Mouse (Mus musculus) embryonic facial prominence, embryonic 10.5 days (tissue): ENCODE measurements around the gene Mnat1. TPM values are rescaled to one million over a fixed set of nuclear protein-coding genes. Genes with fewer than 3 reads are reported as not detected.

ENCODE experiments used
- DNase-seq: peaks from one replicate; pipeline ENCODE4 v3.0.0-alpha.2; 2017; ENCODE audit warnings: low spot score
- H3K27ac ChIP-seq: fragments of 300-500 bp; sonication (generic); replicated peaks from 2 replicates; pipeline ENCODE4 v1.5.1; 2016; ENCODE audit warnings: mild to moderate bottlenecking
- H3K27me3 ChIP-seq: fragments of 300-500 bp; sonication (generic); replicated peaks from 2 replicates; pipeline ENCODE4 v1.6.1; 2016; ENCODE audit warnings: low read depth, mild to moderate bottlenecking; ENCODE audit not compliant: poor library complexity, severe bottlenecking
- H3K36me3 ChIP-seq: fragments of 300-500 bp; sonication (generic); replicated peaks from 2 replicates; pipeline ENCODE4 v1.6.1; 2016; ENCODE audit warnings: mild to moderate bottlenecking, moderate library complexity
- H3K4me1 ChIP-seq: fragments of 300-500 bp; sonication (generic); 2 replicates; pipeline ENCODE4 v1.6.1; 2016
- H3K4me3 ChIP-seq: fragments of 300-500 bp; sonication (generic); 2 replicates; pipeline ENCODE4 v1.5.1; 2016; ENCODE audit warnings: mild to moderate bottlenecking, moderate library complexity
- H3K9me3 ChIP-seq: fragments of 300-500 bp; sonication (generic); 2 replicates; pipeline ENCODE4 v1.6.1; 2016; ENCODE audit warnings: mild to moderate bottlenecking
- WGBS: fragments of 180-500 bp; shearing (Covaris S2); methylation state at CpG from one replicate; pipeline ENCODE4 v1.1.7; 2016; 5-methylcytosine and 5-hydroxymethylcytosine counted together
- polyA plus RNA-seq: library from polyadenylated mRNA; unstranded; fragments of >200 nt; fragmentation: Nextera tagmentation; extraction: Ambion mirVana; gene quantifications from 2 replicates; pipeline ENCODE4 v1.2.1, GENCODE M21; 2016

Mnat1 gene
- polyA plus RNA-seq, 1 experiment from 2014 or later, result 40.8 TPM

GRCm38 (mm10) chr12:73210454-73210853, 86.9 kb downstream of the Mnat1 start:
- H3K36me3 ChIP-seq, result no peaks in the 10 kb centered on the region
- no peak overlapping the region for H3K27ac ChIP-seq
- peaks cover 20% of the 10 kb centered on the region for H3K4me1 ChIP-seq
- H3K27me3 ChIP-seq, result no peaks in the 10 kb centered on the region
- WGBS, result 81% methylated on average over 3 of the region's 3 CpGs
- H3K9me3 ChIP-seq, result no peaks in the 10 kb centered on the region
- no peak for DNase-seq
- H3K4me3 ChIP-seq, result no peak overlapping the region

GRCm38 (mm10) chr12:73215773-73216172, 92.3 kb downstream of the Mnat1 start:
- no peaks in the 10 kb centered on the region for H3K27me3 ChIP-seq
- no peak overlapping the region for H3K27ac ChIP-seq
- DNase-seq, result no peak
- no peaks in the 10 kb centered on the region for H3K4me1 ChIP-seq
- 89% methylated on average over 5 of the region's 5 CpGs for WGBS
- peaks cover 20% of the 10 kb centered on the region for H3K36me3 ChIP-seq
- H3K9me3 ChIP-seq, result no peaks in the 10 kb centered on the region
- H3K4me3 ChIP-seq, result no peak overlapping the region

GRCm38 (mm10) chr12:73218632-73219031, 95.1 kb downstream of the Mnat1 start:
- peaks cover 6% of the 10 kb centered on the region; the same call in 1 of the 2 replicates for H3K4me1 ChIP-seq
- no peak overlapping the region for H3K27ac ChIP-seq
- no peak for DNase-seq
- WGBS, result 85% methylated on average over 5 of the region's 5 CpGs
- H3K36me3 ChIP-seq, result peaks cover 26% of the 10 kb centered on the region
- H3K9me3 ChIP-seq, result no peaks in the 10 kb centered on the region
- no peak overlapping the region for H3K4me3 ChIP-seq
- no peaks in the 10 kb centered on the region for H3K27me3 ChIP-seq

GRCm38 (mm10) chr12:73221235-73221634, 97.7 kb downstream of the Mnat1 start:
- Histone ChIP-seq H3K4me1 (peaks cover 9% of the 10 kb centered on the region; the same call in 1 of the 2 replicates), H3K27ac (no peak overlapping the region), H3K27me3 (no peaks in the 10 kb centered on the region), H3K36me3 (peaks cover 34% of the 10 kb centered on the region), H3K9me3 (no peaks in the 10 kb centered on the region), H3K4me3 (no peak overlapping the region)
- 90% methylated on average over 3 of the region's 3 CpGs for WGBS
- no peak for DNase-seq

GRCm38 (mm10) chr12:73223872-73224271, 100.4 kb downstream of the Mnat1 start:
- no peaks in the 10 kb centered on the region for H3K9me3 ChIP-seq
- no peak for DNase-seq
- no peak overlapping the region for H3K4me3 ChIP-seq
- H3K36me3 ChIP-seq, result peaks cover 31% of the 10 kb centered on the region
- 46% methylated on average over 6 of the region's 6 CpGs for WGBS
- H3K4me1 ChIP-seq, result peaks cover 9% of the 10 kb centered on the region; the same call in 1 of the 2 replicates
- no peak overlapping the region for H3K27ac ChIP-seq
- no peaks in the 10 kb centered on the region for H3K27me3 ChIP-seq

GRCm38 (mm10) chr12:73228427-73228826, 104.9 kb downstream of the Mnat1 start:
- H3K4me1 ChIP-seq, result peaks cover 7% of the 10 kb centered on the region; the same call in 1 of the 2 replicates
- H3K9me3 ChIP-seq, result no peaks in the 10 kb centered on the region
- WGBS, result 95% methylated on average over 3 of the region's 3 CpGs
- DNase-seq, result no peak
- no peak overlapping the region for H3K27ac ChIP-seq
- peaks cover 16% of the 10 kb centered on the region for H3K36me3 ChIP-seq
- no peak overlapping the region for H3K4me3 ChIP-seq
- no peaks in the 10 kb centered on the region for H3K27me3 ChIP-seq

- H3K36me3 ChIP-seq, result peaks cover 9% of the 10 kb centered on the region
- no peaks in the 10 kb centered on the region for H3K27me3 ChIP-seq
- H3K27ac ChIP-seq, result no peak overlapping the region
These were observed 106.7 kb downstream of the Mnat1 start for GRCm38 (mm10) chr12:73230196-73230595.

GRCm38 (mm10) chr12:73231552-73231951, 108.0 kb downstream of the Mnat1 start:
- no peak overlapping the region for H3K27ac ChIP-seq
- peaks cover 2% of the 10 kb centered on the region; the same call in 1 of the 2 replicates for H3K4me1 ChIP-seq
- no peak overlapping the region for H3K4me3 ChIP-seq
- peaks cover 8% of the 10 kb centered on the region for H3K36me3 ChIP-seq
- no peak for DNase-seq
- no peaks in the 10 kb centered on the region for H3K9me3 ChIP-seq
- H3K27me3 ChIP-seq, result no peaks in the 10 kb centered on the region

More at GRCm38 (mm10) chr12:73230196-73230595, 106.7 kb downstream of the Mnat1 start:
- H3K9me3 ChIP-seq, result no peaks in the 10 kb centered on the region
- DNase-seq, result no peak
- H3K4me1 ChIP-seq, result peaks cover 2% of the 10 kb centered on the region; the same call in 1 of the 2 replicates
- H3K4me3 ChIP-seq, result no peak overlapping the region

- H3K4me1 ChIP-seq, result peaks cover 2% of the 10 kb centered on the region; the same call in 1 of the 2 replicates
- H3K27ac ChIP-seq, result no peak overlapping the region
- H3K27me3 ChIP-seq, result no peaks in the 10 kb centered on the region
- DNase-seq, result no peak
- H3K36me3 ChIP-seq, result peaks cover 10% of the 10 kb centered on the region
- H3K9me3 ChIP-seq, result no peaks in the 10 kb centered on the region
- H3K4me3 ChIP-seq, result no peak overlapping the region
- WGBS, result 69% methylated on average over 2 of the region's 2 CpGs
These were observed 109.1 kb downstream of the Mnat1 start for GRCm38 (mm10) chr12:73232586-73232985.

GRCm38 (mm10) chr12:73241960-73242359, 118.4 kb downstream of the Mnat1 start:
- peak; percentile 20 for DNase-seq
- Histone ChIP-seq H3K27me3 (no peaks in the 10 kb centered on the region), H3K4me3 (no peak overlapping the region), H3K27ac (peak overlapping the region; percentile 19; the same call in 1 of the 2 replicates), H3K36me3 (no peaks in the 10 kb centered on the region), H3K9me3 (no peaks in the 10 kb centered on the region), H3K4me1 (0 out of 2 replicates have a peak, but pooled peaks cover 2% of the 10 kb centered on the region)
- WGBS, result 75% methylated on average over 10 of the region's 10 CpGs

- H3K4me3 ChIP-seq, result no peak overlapping the region
- 87% methylated on average over 5 of the region's 5 CpGs for WGBS
- H3K27ac ChIP-seq, result no peak overlapping the region
- H3K4me1 ChIP-seq, result 0 out of 2 replicates have a peak, but pooled peaks cover 2% of the 10 kb centered on the region
- no peaks in the 10 kb centered on the region for H3K36me3 ChIP-seq
- no peaks in the 10 kb centered on the region for H3K9me3 ChIP-seq
- H3K27me3 ChIP-seq, result no peaks in the 10 kb centered on the region
- no peak for DNase-seq
These were observed 122.2 kb downstream of the Mnat1 start for GRCm38 (mm10) chr12:73245687-73246086.

GRCm38 (mm10) chr12:73255006-73255405, 131.5 kb downstream of the Mnat1 start:
- no peak overlapping the region for H3K27ac ChIP-seq
- no peaks in the 10 kb centered on the region for H3K4me1 ChIP-seq
- no peak overlapping the region for H3K4me3 ChIP-seq
- H3K36me3 ChIP-seq, result peaks cover 9% of the 10 kb centered on the region
- H3K27me3 ChIP-seq, result no peaks in the 10 kb centered on the region
- WGBS, result 31% methylated on average over 2 of the region's 2 CpGs
- H3K9me3 ChIP-seq, result no peaks in the 10 kb centered on the region
- no peak for DNase-seq

GRCm38 (mm10) chr12:73259269-73259668, 135.8 kb downstream of the Mnat1 start:
- H3K27me3 ChIP-seq, result no peaks in the 10 kb centered on the region
- DNase-seq, result no peak
- no peak overlapping the region for H3K4me3 ChIP-seq
- no peak overlapping the region for H3K27ac ChIP-seq
- 93% methylated on average over 6 of the region's 6 CpGs for WGBS
- H3K4me1 ChIP-seq, result no peaks in the 10 kb centered on the region
- peaks cover 17% of the 10 kb centered on the region for H3K36me3 ChIP-seq
- peaks cover 8% of the 10 kb centered on the region; the same call in 1 of the 2 replicates for H3K9me3 ChIP-seq
